Mouse (Mus musculus): ENCODE measurements around the gene Zkscan2.

Gene Zkscan2

DNA sequence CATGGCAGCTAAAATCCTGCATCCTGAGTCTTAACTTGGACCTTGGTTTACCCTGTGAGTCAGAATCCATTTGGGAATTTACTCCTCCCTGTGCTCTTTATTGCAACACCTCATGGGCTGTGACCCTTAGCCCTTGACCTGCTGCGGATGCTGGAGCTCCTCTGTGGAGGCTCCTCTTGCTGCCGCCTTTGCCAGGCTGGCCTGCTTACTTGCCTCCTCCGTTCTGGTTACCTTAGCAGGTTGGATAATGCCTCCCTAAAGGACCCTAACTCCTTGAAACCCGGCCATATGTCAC is 69.9 kb downstream of the Zkscan2 start:
- no peak for DNase-seq

DNA sequence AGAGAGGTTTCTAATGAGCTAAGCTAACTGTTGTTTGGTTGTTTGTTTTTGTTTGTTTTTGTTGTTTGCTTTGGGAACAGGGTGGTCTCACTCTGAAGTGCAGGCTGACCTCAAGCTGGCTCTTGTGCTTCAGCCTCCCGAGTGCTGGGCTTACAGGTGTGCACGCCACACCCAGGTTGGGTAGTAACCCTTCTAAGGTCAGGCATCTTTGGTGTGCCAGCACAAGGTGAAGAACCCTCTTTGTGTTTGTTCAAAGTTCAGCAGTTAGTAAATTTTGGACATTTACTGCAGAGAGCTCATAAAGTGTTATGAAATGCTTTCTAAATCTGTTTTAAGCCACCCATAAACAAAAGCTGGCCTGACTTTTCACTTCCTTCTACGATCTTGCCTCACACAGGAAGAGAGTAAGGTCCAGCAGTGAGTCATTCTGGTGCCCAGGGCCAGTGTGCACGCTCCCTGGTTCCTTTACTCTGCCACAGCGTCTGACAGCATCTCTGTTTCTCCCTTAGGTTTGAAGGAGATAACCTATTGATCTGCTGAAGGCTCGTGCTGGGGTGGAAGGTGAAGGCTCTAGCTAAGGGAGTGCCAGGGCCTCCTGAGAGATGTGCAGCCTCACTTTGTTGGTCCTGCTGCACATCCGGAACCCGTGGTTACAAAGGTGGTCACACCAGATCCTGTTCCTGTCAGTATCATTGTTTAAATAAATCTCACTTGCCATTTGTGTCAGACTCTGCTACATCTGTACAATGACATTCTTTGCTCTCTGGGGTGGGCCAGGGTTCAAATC is 70.4 kb downstream of the Zkscan2 start:
- no peak for DNase-seq

Measured in thymus, postnatal 36 days (tissue).